Mouse (Mus musculus): Measurements from ENCODE around the gene Mfap4.

DNA sequence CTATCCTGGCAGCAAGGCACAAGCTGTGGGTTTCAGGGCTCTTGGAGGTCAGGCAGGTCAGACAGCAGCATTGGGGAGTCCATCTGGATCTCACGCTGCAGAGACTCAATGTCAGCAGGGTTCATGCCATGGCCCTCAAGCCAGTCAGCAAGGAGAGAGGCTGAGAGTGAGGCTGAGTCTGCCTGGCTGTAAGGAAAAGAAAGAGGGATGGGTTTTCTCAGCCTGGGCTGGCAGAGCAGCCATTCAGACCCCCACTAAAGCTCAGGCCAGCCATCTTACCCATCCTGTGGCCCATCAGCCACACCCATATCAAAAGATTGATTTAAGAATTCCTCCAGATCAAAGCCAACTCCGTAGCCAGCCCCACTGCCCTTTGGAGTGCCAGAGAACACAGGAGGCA, 3.9 kb downstream of the Mfap4 start:
- TF ChIP-seq CTCF (IDR thresholded peaks at IDR 0.05; ENCODE audit: low read depth, low read length) (no peak), POLR2A (IDR thresholded peaks at IDR 0.05; ENCODE audit: extremely low read depth, insufficient read depth, low read length) (no peak)

Measured in liver, adult 2 months (tissue).